Mouse (Mus musculus): ENCODE measurements around the gene Ccdc88a.
A peak's percentile ranks its signal among the peaks of the same experiment; 100 is the strongest.

Ccdc88a gene

DNA sequence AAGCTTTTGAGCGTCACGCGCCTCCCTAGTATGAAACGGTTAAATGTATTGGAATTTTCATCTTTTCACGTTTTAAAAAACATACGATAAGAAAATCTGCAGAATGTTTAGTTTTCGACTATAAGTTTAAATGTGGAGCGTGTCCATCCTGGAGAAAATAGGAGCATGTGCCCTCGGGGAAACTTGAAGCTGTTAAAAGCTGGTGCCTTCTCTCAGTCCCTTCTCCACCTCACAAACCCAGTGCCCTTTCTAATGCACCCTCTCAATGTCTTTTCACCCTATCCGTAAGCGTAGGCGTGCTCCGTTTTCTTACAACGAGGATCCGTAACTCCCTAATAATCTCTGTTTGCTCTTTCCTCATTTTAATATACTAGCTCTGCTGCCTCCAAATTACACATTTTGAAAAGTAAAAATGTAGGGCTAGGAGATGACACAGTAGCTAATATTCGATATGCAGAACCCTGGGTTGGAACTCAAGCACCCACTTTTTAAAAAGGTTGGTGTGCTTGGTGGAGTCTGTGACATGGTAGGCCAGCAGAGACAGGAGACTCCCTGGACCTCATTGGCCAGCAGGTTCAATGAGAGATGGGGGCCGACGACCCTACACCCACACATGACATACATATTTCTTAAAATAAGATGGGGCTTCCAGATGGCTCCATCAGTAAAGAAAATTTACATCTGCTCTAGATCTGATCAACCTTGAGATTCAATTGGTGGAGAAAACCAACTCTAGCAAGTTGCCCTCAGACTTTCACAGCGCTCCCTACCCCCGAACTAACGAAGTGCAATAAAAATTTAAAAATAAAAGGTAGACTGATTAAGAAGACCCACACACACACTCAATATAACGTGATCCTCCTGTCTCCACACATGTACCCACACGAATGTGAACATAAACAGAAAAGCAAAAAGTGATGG is 175.3 kb downstream of the Ccdc88a start:
- peak; percentile 23 for DNase-seq (ENCODE audit: low read depth, low spot score)

- peak; percentile 8 for DNase-seq (ENCODE audit: low read depth, low spot score)
These were observed 175.9 kb downstream of the Ccdc88a start for GRCm38 (mm10) chr11:29549425-29549778.

Measured in CD4-positive, CD25-positive, alpha-beta regulatory T cell, adult 2 months (primary cell).